In the genomic region with DNA sequence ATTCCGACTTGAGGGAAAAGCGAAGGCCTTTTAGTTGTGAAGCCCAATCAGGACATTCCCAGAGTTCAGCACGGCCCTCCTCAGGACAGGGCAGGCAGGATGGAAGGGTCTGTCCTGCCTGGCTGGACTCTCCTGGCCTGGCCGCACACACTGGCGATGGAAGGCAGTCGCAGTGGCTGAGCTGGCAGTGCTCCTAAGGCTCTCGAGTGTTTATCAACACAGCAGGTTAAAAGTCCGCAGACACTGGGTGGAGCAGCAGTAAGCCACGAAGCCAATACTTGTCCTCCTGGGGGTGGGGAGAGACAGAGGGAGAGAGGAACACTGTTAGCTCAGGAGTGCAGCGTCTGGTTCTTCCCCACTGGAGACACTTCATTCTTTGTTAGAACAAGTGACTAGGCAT, we compare ENCODE assay signal across 9 mouse cellular contexts.
DNase-seq lines count a peak whose midpoint lies in the region; ATAC-seq and TF ChIP-seq lines count a peak whose summit lies in the region.
"Had no signal": no experiment of that assay in that cellular context is flagged by ENCODE, and none has a peak within 500 bp of the region (broad histone marks: within the 10 kb centered on the region; RNA-seq: fewer than 3 reads in every experiment).

No protein-coding gene starts in this region.

- TF ChIP-seq CTCF in hindbrain, postnatal 0 days (IDR thresholded peaks at IDR 0.05; ENCODE audit: low read depth): no peak

- 46% methylated on average over 10 of the region's 10 CpGs for WGBS in hindbrain, postnatal 0 days
- 55% methylated on average over 10 of the region's 10 CpGs for WGBS in hindbrain, embryonic 11.5 days
- 28% methylated on average over 10 of the region's 10 CpGs for WGBS in intestine, embryonic 15.5 days
- 72% methylated on average over 10 of the region's 10 CpGs for WGBS in forebrain, embryonic 12.5 days

- H3K27ac ChIP-seq in hindbrain, postnatal 0 days: peak overlapping the region; percentile 20; the same call in 1 of the 2 replicates
- no peak overlapping the region for H3K27ac ChIP-seq in hindbrain, embryonic 11.5 days (ENCODE audit: low read depth, low read length)
- no peak overlapping the region for H3K27ac ChIP-seq in intestine, embryonic 15.5 days
- no peak overlapping the region for H3K27ac ChIP-seq in forebrain, embryonic 12.5 days
- H3K27ac ChIP-seq: midbrain, embryonic 12.5 days had no signal

- no peak overlapping the region for H3K4me2 ChIP-seq in hindbrain, postnatal 0 days (ENCODE audit: low read depth, low read length)
- H3K4me2 ChIP-seq in hindbrain, embryonic 11.5 days (replicated peaks; ENCODE audit: low read depth, low read length): no peak overlapping the region
- no peak overlapping the region; the same call in 1 of the 2 replicates for H3K4me2 ChIP-seq in intestine, embryonic 15.5 days (replicated peaks)
- H3K4me2 ChIP-seq in forebrain, embryonic 12.5 days: no peak overlapping the region
- H3K4me2 ChIP-seq: midbrain, embryonic 12.5 days had no signal

- H3K9me3 ChIP-seq in hindbrain, postnatal 0 days (ENCODE audit: low read length): no peaks in the 10 kb centered on the region
- H3K9me3 ChIP-seq in hindbrain, embryonic 11.5 days (ENCODE audit: control insufficient read depth, low read length): no peaks in the 10 kb centered on the region
- H3K9me3 ChIP-seq in intestine, embryonic 15.5 days: no peaks in the 10 kb centered on the region
- H3K9me3 ChIP-seq in forebrain, embryonic 12.5 days: no peaks in the 10 kb centered on the region
- H3K9me3 ChIP-seq: midbrain, embryonic 12.5 days had no signal

- H3K4me3 ChIP-seq in hindbrain, postnatal 0 days (ENCODE audit: low read length): no peak overlapping the region
- no peak overlapping the region for H3K4me3 ChIP-seq in hindbrain, embryonic 11.5 days (ENCODE audit: low read depth, low read length)
- no peak overlapping the region for H3K4me3 ChIP-seq in intestine, embryonic 15.5 days (replicated peaks)
- H3K4me3 ChIP-seq in forebrain, embryonic 12.5 days (replicated peaks): no peak overlapping the region
- H3K4me3 ChIP-seq: midbrain, embryonic 12.5 days had no signal

- DNase-seq in hindbrain, postnatal 0 days (ENCODE audit: low spot score): peak; percentile 11
- no peak for DNase-seq in hindbrain, embryonic 11.5 days (ENCODE audit: low spot score)
- DNase-seq in gastrocnemius, postnatal 25 days: peak; percentile 52
- DNase-seq in lung, postnatal 25 days (ENCODE audit: low spot score): peak; percentile 66

- H3K4me1 ChIP-seq in hindbrain, postnatal 0 days (ENCODE audit: insufficient read depth, low read length): no peaks in the 10 kb centered on the region
- no peaks in the 10 kb centered on the region for H3K4me1 ChIP-seq in hindbrain, embryonic 11.5 days (replicated peaks; ENCODE audit: control insufficient read depth, insufficient read depth, low read length)
- peaks cover 4% of the 10 kb centered on the region for H3K4me1 ChIP-seq in intestine, embryonic 15.5 days (replicated peaks)
- no peaks in the 10 kb centered on the region for H3K4me1 ChIP-seq in forebrain, embryonic 12.5 days
- H3K4me1 ChIP-seq: midbrain, embryonic 12.5 days had no signal

- H3K9ac ChIP-seq in hindbrain, postnatal 0 days (replicated peaks; ENCODE audit: low read length): no peak overlapping the region
- no peak overlapping the region for H3K9ac ChIP-seq in hindbrain, embryonic 11.5 days (ENCODE audit: low read depth, low read length)
- H3K9ac ChIP-seq in intestine, embryonic 15.5 days: no peak overlapping the region
- no peak overlapping the region for H3K9ac ChIP-seq in forebrain, embryonic 12.5 days
- H3K9ac ChIP-seq: midbrain, embryonic 12.5 days had no signal

- H3K27me3 ChIP-seq in hindbrain, postnatal 0 days (ENCODE audit: insufficient read depth, low read length): no peaks in the 10 kb centered on the region
- H3K27me3 ChIP-seq in hindbrain, embryonic 11.5 days (ENCODE audit: control insufficient read depth, insufficient read depth, low read length): no peaks in the 10 kb centered on the region
- no peaks in the 10 kb centered on the region for H3K27me3 ChIP-seq in intestine, embryonic 15.5 days (replicated peaks)
- H3K27me3 ChIP-seq in forebrain, embryonic 12.5 days: no peaks in the 10 kb centered on the region
- H3K27me3 ChIP-seq: midbrain, embryonic 12.5 days had no signal

- H3K36me3 ChIP-seq in hindbrain, postnatal 0 days (ENCODE audit: insufficient read depth, low read length): no peaks in the 10 kb centered on the region
- H3K36me3 ChIP-seq in hindbrain, embryonic 11.5 days (ENCODE audit: control insufficient read depth, insufficient read depth, low read length): no peaks in the 10 kb centered on the region
- no peaks in the 10 kb centered on the region for H3K36me3 ChIP-seq in intestine, embryonic 15.5 days
- no peaks in the 10 kb centered on the region for H3K36me3 ChIP-seq in forebrain, embryonic 12.5 days (replicated peaks)
- H3K36me3 ChIP-seq: midbrain, embryonic 12.5 days had no signal

- ATAC-seq in hindbrain, postnatal 0 days: no peak
- ATAC-seq in hindbrain, embryonic 11.5 days (ENCODE audit: low FRiP score): no peak
- peak; percentile 77 for ATAC-seq in intestine, embryonic 15.5 days
- no peak for ATAC-seq in forebrain, embryonic 12.5 days (ENCODE audit: low FRiP score)
- no peak for ATAC-seq in granulocyte monocyte progenitor cell, adult 5-6 weeks (replicated peaks; ENCODE audit: poor library complexity, severe bottlenecking)
- ATAC-seq in activated CD4-positive, CD25-positive, alpha-beta regulatory T cell, adult 4 months: no peak
